Mouse (Mus musculus) sigmoid colon, adult 10 weeks (tissue): ENCODE measurements around the gene Elavl2. TPM values are rescaled to one million over a fixed set of nuclear protein-coding genes. Genes with fewer than 3 reads are reported as not detected.

Experiments used
- polyA plus RNA-seq: library from polyadenylated mRNA; stranded (reverse); fragments of 350-450 nt; fragmentation: Illumina TruSeq; extraction: RNeasy Lipid Tissue Mini Kit (QIAGEN cat#74804); gene quantifications from one replicate; pipeline ENCODE4 v1.2.3, GENCODE M21; 2014; ENCODE audit warnings: low read depth, low replicate concordance

Gene Elavl2
- 1.1 TPM for polyA plus RNA-seq

DNA sequence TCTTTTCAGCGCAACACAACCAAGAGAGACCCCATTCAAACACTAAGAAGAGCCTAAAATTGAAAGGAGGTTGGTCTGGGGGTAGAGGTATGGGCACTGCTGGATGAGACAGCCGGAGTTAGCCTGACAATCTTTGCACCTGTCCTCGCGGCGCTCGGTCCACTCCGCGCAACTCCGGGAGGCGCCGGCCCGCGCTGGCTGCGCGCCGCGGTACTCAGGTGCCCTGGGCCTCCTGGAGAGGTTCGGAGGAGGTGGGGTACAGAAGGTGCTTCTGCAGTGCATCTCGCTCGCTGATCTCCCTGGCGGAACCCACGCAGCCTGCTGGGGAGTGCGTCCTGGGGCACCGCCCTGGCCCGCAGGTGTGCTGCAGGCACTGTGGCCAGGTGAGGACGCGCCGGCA lies at the start of gene Elavl2:
TSS of gene Elavl2 (minus strand) at position 363 of the 400 bp plus-strand sequence.

